Mouse (Mus musculus) forebrain, embryonic 13.5 days (tissue): Measurements from ENCODE around the gene Cmtm7. TPM values are rescaled to one million over a fixed set of nuclear protein-coding genes. Genes with fewer than 3 reads are reported as not detected.

Source experiments
- ATAC-seq: fragments of 200-750 bp; cut with Nextera tagmentation; 2 replicates; pipeline ENCODE4 v1.8.0; 2017
- H3K27ac ChIP-seq: fragments of 300-500 bp; sonication (generic); 2 replicates; pipeline ENCODE4 v1.5.1; 2015; ENCODE audit warnings: inconsistent platforms, mild to moderate bottlenecking, moderate library complexity
- H3K27me3 ChIP-seq: fragments of 300-500 bp; sonication (generic); 2 replicates; pipeline ENCODE4 v1.6.1; 2015; ENCODE audit warnings: mild to moderate bottlenecking, inconsistent platforms
- H3K36me3 ChIP-seq: fragments of 300-500 bp; sonication (generic); 2 replicates; pipeline ENCODE4 v1.6.1; 2015; ENCODE audit warnings: mild to moderate bottlenecking, inconsistent platforms; ENCODE audit not compliant: poor library complexity, severe bottlenecking
- H3K4me1 ChIP-seq: fragments of 300-500 bp; sonication (generic); 2 replicates; pipeline ENCODE4 v1.6.1; 2015; ENCODE audit warnings: inconsistent platforms
- H3K4me2 ChIP-seq: fragments of 300-500 bp; sonication (generic); 2 replicates; pipeline ENCODE4 v1.6.1; 2015; ENCODE audit warnings: inconsistent platforms, mild to moderate bottlenecking, moderate library complexity
- H3K4me3 ChIP-seq: fragments of 300-500 bp; sonication (generic); 2 replicates; pipeline ENCODE4 v1.5.1; 2015; ENCODE audit warnings: mild to moderate bottlenecking, inconsistent platforms
- H3K9ac ChIP-seq: fragments of 300-500 bp; sonication (generic); 2 replicates; pipeline ENCODE4 v1.6.1; 2015; ENCODE audit warnings: mild to moderate bottlenecking, inconsistent platforms
- H3K9me3 ChIP-seq: fragments of 300-500 bp; sonication (generic); replicated peaks from 2 replicates; pipeline ENCODE4 v1.6.1; 2016; ENCODE audit warnings: inconsistent platforms
- WGBS: fragments of 180-500 bp; shearing (Covaris S2); methylation state at CpG from one replicate; pipeline ENCODE4 v1.1.7; 2015; 5-methylcytosine and 5-hydroxymethylcytosine counted together
- polyA plus RNA-seq: library from polyadenylated mRNA; unstranded; fragments of >200 nt; fragmentation: Nextera tagmentation; extraction: Ambion mirVana; gene quantifications from 2 replicates; pipeline ENCODE4 v1.2.1, GENCODE M21; 2015

Gene Cmtm7
- polyA plus RNA-seq, 1 experiment from 2014 or later: 25.7 TPM

DNA sequence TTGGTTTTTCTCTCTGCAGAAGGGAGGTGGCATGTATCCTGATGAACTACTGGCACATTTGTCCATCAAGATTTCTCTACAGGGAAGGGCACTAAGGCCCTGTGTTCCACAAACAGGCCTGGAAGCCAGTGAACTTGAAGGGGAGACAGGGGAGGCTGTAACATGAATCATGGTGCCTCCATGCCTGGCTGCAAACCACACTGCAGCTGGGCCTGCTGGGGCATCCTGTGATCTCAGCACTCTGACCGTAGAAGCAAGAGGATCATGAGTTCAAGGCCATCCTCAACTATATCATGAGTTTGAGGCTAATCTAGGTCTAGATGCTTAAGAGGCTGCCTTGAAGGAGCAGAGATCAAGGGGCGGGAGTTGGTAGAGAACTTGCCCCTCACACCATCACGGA lies 5.3 kb downstream of the Cmtm7 start:
- peaks cover 19% of the 10 kb centered on the region for H3K4me1 ChIP-seq
- H3K9ac ChIP-seq: no peak overlapping the region
- no peak overlapping the region for H3K4me3 ChIP-seq
- peaks cover 7% of the 10 kb centered on the region; the same call in 1 of the 2 replicates for H3K36me3 ChIP-seq
- H3K27me3 ChIP-seq: 0 out of 2 replicates have a peak, but pooled peaks cover 4% of the 10 kb centered on the region
- no peak overlapping the region for H3K27ac ChIP-seq
- H3K9me3 ChIP-seq: no peaks in the 10 kb centered on the region
- no peak overlapping the region for H3K4me2 ChIP-seq
- no peak for ATAC-seq
- WGBS: 95% methylated on average over 3 of the region's 3 CpGs

DNA sequence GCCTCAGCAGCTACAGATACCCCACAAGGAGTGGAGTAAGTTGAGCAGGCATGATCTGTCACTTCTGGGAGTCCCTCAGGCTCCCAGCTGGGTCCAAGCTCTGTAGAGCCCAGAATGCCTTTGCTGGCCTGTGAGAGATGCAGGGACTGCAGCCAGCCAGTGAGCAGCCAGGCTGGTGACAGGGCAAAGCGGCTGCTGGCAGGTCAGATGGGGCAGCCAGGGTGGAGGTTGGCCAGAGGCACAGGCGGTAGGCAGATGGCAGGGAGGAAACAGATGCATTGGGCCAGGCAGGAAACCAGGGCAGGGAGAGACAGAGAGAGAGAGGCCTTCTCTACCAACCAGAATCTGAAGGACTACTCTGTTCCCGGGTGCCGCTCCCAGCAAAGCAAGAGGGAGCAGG lies 6.4 kb downstream of the Cmtm7 start:
- H3K36me3 ChIP-seq: peaks cover 7% of the 10 kb centered on the region; the same call in 1 of the 2 replicates
- no peak overlapping the region for H3K4me2 ChIP-seq
- peak overlapping the region; percentile 6; the same call in 1 of the 2 replicates for H3K9ac ChIP-seq
- peaks cover 9% of the 10 kb centered on the region; the same call in 1 of the 2 replicates for H3K4me1 ChIP-seq
- no peak overlapping the region for H3K4me3 ChIP-seq
- 74% methylated on average over 4 of the region's 4 CpGs for WGBS
- H3K9me3 ChIP-seq: no peaks in the 10 kb centered on the region
- peak; percentile 44; the same call in 1 of the 2 replicates for ATAC-seq
- no peak overlapping the region for H3K27ac ChIP-seq
- H3K27me3 ChIP-seq: 0 out of 2 replicates have a peak, but pooled peaks cover 4% of the 10 kb centered on the region

DNA sequence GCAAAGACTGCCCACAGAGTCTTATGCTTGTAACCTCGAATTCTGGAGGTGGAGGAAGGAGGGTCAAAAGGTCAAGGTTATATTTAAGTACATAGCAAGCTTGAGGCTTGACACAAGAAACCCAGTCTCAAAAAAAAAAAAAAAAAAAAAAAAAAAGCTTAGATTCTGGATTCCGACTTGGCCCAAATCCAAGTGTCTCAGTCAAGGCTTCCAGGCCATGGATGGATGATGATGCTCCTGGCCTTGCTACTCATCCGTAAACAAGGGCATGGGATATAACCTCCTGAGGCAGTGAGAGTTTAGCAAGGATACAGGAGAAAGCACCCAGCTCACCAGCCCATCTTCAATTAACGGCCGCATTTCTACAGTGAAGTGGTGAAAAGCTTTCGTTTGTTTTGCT lies 7.0 kb downstream of the Cmtm7 start:
- 89% methylated on average over 6 of the region's 6 CpGs for WGBS
- Histone ChIP-seq H3K27me3 (0 out of 2 replicates have a peak, but pooled peaks cover under 1% of the 10 kb centered on the region), H3K9me3 (no peaks in the 10 kb centered on the region), H3K9ac (no peak overlapping the region), H3K4me3 (no peak overlapping the region), H3K4me2 (no peak overlapping the region), H3K4me1 (0 out of 2 replicates have a peak, but pooled peaks cover 4% of the 10 kb centered on the region), H3K36me3 (peaks cover 7% of the 10 kb centered on the region; the same call in 1 of the 2 replicates), H3K27ac (no peak overlapping the region)
- no peak for ATAC-seq

DNA sequence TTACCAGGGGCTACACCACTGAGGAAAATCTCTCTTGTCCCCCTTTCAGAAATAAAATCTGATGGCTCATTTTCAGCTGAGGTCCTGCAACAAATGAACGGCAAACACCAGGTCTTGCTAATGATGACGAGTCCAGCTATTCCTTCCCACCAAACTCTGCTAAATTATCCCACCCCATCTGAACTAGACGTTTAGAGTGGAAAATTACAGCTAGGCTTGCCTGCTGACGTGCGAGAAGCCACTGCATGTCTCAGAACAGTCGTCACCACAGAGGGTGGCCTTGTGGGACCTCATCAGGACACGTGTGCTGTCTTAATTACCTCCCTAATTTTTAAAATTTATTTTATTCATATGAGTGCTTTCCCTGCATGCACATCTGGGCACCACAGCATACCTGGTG lies 10.1 kb downstream of the Cmtm7 start:
- H3K4me3 ChIP-seq: no peak overlapping the region
- no peak overlapping the region for H3K27ac ChIP-seq
- ATAC-seq: no peak
- H3K4me1 ChIP-seq: peaks cover 20% of the 10 kb centered on the region
- H3K9me3 ChIP-seq: no peaks in the 10 kb centered on the region
- H3K4me2 ChIP-seq: no peak overlapping the region
- 88% methylated on average over 7 of the region's 7 CpGs for WGBS
- H3K27me3 ChIP-seq: no peaks in the 10 kb centered on the region
- H3K36me3 ChIP-seq: peaks cover 7% of the 10 kb centered on the region; the same call in 1 of the 2 replicates
- H3K9ac ChIP-seq: no peak overlapping the region

DNA sequence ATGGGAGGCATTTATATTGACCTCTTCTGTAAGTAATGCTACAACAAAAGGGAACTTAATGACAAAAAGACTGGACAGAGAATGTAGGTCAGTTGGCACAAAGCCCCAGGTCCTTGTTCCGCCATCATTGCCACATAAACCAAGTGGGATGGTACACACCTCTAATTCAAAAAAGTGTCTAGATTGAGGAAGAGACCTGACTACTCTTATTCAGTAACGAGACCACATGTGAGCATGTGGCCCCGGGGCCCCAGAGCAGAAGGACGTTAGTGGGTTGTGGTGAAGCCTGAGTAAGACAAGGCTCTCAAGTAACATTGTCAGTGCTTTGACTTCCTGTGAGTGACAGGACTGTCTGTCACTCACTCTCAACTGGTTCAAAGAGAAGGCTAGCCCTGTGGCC lies 11.4 kb downstream of the Cmtm7 start:
- no peak overlapping the region for H3K9ac ChIP-seq
- H3K4me3 ChIP-seq: no peak overlapping the region
- H3K4me1 ChIP-seq: peaks cover 22% of the 10 kb centered on the region
- peaks cover 7% of the 10 kb centered on the region; the same call in 1 of the 2 replicates for H3K36me3 ChIP-seq
- WGBS: 84% methylated on average over 4 of the region's 4 CpGs
- no peaks in the 10 kb centered on the region for H3K27me3 ChIP-seq
- no peak overlapping the region for H3K27ac ChIP-seq
- no peak for ATAC-seq
- no peaks in the 10 kb centered on the region for H3K9me3 ChIP-seq
- H3K4me2 ChIP-seq: no peak overlapping the region

DNA sequence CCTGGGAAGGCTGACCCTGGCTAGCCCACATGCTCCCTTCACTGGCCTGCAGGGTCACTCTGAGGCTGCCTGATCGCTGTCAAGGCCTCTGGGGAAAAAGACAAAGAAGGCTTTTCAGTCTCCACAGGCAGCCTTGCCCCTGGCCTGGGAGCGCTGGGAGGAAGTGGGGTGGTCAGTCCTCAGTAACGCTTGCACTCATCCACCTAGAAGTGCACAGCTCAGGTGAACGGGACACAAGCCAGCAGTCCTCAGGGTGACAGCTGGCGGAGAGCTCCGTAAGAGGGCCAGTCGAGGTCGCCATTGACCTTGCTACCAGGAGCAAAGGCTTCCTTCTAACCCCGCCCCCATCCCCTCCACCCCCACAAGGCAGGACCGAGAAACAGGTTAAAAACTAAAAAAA lies 13.6 kb downstream of the Cmtm7 start:
- no peak for ATAC-seq
- Histone ChIP-seq H3K4me3 (no peak overlapping the region), H3K9me3 (no peaks in the 10 kb centered on the region), H3K27ac (no peak overlapping the region), H3K4me2 (no peak overlapping the region), H3K27me3 (no peaks in the 10 kb centered on the region), H3K9ac (no peak overlapping the region), H3K36me3 (peaks cover 7% of the 10 kb centered on the region; the same call in 1 of the 2 replicates), H3K4me1 (peaks cover 19% of the 10 kb centered on the region)
- WGBS: 57% methylated on average over 10 of the region's 10 CpGs

DNA sequence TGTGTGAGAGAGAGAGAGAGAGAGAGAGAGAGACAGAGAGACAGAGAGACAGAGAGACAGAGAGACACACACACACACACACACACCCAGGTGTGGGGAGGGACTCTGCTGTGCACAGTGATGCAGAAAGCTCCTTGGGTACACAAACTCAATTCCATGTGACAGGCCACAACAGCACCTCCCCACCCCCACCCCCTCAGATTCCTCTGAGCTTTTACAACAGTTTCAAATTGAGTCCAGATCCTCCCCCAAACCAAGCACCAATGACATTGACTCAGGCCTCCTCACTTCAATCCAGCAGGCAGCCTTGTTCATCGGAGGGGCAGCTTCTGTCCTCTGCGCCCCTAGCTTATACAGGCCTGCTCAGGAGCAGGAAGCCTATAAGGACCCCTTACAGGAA lies 14.1 kb downstream of the Cmtm7 start:
- no peak for ATAC-seq
- Histone ChIP-seq H3K9me3 (no peaks in the 10 kb centered on the region), H3K9ac (no peak overlapping the region), H3K27me3 (no peaks in the 10 kb centered on the region), H3K4me3 (no peak overlapping the region), H3K36me3 (peaks cover 7% of the 10 kb centered on the region; the same call in 1 of the 2 replicates), H3K27ac (peak overlapping the region; percentile 61; the same call in 1 of the 2 replicates), H3K4me2 (no peak overlapping the region), H3K4me1 (peaks cover 19% of the 10 kb centered on the region)
- WGBS: 89% methylated on average over 2 of the region's 2 CpGs

DNA sequence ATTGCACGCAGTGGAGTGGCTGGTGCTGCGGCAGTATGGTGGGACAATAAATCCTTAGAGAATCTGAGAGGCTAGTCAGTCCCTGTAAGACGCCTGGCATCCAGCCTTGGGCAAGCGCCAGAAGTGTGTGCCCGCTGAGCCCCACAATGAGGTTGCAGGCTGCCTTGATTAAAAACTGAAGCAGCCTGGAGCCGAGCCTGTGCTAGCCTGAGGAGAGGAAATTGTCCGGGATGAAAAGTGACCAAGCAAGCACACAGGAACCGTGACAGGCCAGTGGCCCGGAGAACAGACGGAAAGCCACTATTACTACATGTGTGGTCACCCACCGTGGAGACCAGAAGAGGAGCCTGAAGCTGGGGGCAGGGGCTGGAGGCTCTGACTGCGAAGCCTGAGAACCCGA lies 14.6 kb downstream of the Cmtm7 start:
- Histone ChIP-seq H3K4me3 (no peak overlapping the region), H3K4me1 (peaks cover 19% of the 10 kb centered on the region), H3K36me3 (0 out of 2 replicates have a peak, but pooled peaks cover 2% of the 10 kb centered on the region), H3K9me3 (no peaks in the 10 kb centered on the region), H3K27ac (peak overlapping the region; percentile 61), H3K27me3 (no peaks in the 10 kb centered on the region), H3K9ac (no peak overlapping the region), H3K4me2 (no peak overlapping the region)
- peak; percentile 84 for ATAC-seq
- WGBS: 41% methylated on average over 13 of the region's 13 CpGs

DNA sequence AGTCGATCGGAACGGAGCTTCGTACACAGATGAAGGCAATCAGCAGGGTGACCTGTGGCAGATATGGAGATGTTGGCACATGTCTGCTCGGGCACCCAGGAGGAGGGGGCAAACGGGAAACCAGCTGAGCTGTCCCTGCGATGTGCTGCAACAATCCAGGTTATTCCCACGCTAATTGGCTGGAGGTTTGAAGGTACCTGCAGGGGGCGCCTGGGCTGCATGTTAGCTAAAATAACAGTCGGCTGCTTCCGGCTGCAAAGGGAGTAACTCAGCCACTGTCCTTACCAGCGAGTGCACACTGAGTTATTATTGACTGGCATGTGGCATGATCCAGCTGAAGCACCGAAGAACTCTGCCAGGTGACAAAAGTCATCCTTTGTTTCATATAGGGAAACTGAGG lies 18.3 kb downstream of the Cmtm7 start:
- Histone ChIP-seq H3K9ac (no peak overlapping the region), H3K4me2 (no peak overlapping the region), H3K36me3 (no peaks in the 10 kb centered on the region), H3K4me1 (peaks cover 24% of the 10 kb centered on the region), H3K4me3 (no peak overlapping the region), H3K27ac (no peak overlapping the region), H3K27me3 (no peaks in the 10 kb centered on the region), H3K9me3 (no peaks in the 10 kb centered on the region)
- 62% methylated on average over 13 of the region's 13 CpGs for WGBS
- ATAC-seq: no peak

DNA sequence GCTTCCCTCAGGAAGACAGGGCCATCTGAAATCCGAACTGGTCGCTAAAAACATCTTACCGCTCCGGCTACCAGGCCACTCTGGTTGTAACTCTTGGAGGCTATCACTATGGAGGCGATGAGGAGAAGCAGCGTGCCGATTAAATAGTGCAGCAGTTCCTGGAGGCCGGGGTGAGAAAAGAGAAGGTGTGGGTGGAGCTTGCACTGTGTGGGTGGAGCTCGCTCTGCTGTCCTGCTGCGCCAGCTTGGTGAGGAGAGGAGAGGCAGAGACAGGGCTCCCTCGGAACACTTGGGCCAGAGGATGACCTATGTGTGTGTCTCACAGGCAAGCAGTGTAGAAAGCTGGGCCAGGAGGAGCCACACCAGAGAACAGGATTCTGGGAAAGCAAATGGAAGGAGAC lies 19.8 kb downstream of the Cmtm7 start:
- Histone ChIP-seq H3K36me3 (no peaks in the 10 kb centered on the region), H3K4me3 (no peak overlapping the region), H3K27ac (no peak overlapping the region), H3K9ac (no peak overlapping the region), H3K4me2 (no peak overlapping the region), H3K27me3 (no peaks in the 10 kb centered on the region), H3K4me1 (peaks cover 11% of the 10 kb centered on the region; the same call in 1 of the 2 replicates), H3K9me3 (no peaks in the 10 kb centered on the region)
- ATAC-seq: no peak
- WGBS: 75% methylated on average over 11 of the region's 11 CpGs

DNA sequence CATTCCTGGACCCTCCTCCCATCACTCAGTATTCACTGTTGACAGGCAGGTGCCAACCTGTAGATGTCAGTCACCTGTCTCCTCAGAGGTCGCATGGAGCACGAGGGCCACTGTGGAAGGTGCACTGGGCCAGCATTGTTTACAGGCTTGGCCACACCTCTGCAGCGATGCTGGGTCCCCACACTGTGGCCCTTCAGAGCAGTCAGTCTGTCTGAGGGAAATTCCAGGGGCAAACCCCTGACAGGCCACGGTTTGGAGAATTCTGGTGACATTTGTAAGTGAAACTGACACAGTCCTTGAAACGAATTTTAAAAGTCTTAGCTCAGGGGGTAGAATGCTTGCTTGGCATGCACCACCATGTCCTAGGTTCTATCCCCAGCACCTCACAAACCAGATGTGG lies 21.3 kb downstream of the Cmtm7 start:
- no peak for ATAC-seq
- Histone ChIP-seq H3K4me2 (no peak overlapping the region), H3K4me1 (peaks cover 6% of the 10 kb centered on the region; the same call in 1 of the 2 replicates), H3K4me3 (no peak overlapping the region), H3K9me3 (no peaks in the 10 kb centered on the region), H3K36me3 (no peaks in the 10 kb centered on the region), H3K27ac (no peak overlapping the region), H3K9ac (no peak overlapping the region), H3K27me3 (no peaks in the 10 kb centered on the region)
- WGBS: 81% methylated on average over 5 of the region's 5 CpGs

DNA sequence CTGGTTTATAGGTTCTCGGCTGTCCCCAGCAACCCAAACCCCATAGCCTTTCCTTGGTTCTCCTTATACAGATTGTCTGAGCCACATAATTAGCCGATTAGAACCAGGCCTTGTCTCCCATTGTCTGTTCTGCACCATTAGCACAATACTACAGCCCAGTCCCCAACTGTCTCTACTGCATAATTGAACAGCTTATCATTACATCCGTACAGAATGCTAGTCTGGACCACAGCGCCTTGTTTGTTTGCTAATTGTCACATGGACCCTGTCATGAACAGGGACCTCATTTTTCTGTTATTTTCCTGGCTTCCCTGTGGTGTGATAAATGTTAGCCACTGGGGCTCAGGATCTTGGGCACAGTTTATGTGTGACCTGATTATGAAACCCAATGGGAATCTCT lies 21.8 kb downstream of the Cmtm7 start:
- Histone ChIP-seq H3K27ac (no peak overlapping the region), H3K36me3 (no peaks in the 10 kb centered on the region), H3K4me2 (no peak overlapping the region), H3K9ac (no peak overlapping the region), H3K27me3 (no peaks in the 10 kb centered on the region), H3K4me1 (peaks cover 6% of the 10 kb centered on the region; the same call in 1 of the 2 replicates), H3K9me3 (no peaks in the 10 kb centered on the region), H3K4me3 (no peak overlapping the region)
- WGBS: 46% methylated on average over 4 of the region's 4 CpGs
- no peak; the same call in 1 of the 2 replicates for ATAC-seq

DNA sequence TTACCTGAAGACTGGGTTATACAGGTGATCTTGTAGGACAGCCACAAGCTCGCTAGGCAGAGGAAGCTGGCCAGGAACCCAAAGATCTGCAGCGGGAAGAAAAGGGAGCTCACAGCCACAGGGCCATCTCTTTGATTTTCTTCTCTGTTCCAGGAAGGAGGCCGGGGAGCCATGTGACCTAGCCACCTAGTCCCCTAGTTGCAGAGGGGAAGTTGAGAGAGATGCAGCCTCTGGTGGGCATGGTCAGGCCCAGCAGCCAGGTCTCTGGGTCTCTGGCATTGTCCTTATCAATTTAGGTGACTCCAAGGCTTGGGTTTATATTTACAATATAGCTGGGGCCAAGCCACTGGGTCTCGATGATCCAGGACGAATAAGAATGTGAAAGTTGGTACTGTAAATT lies 22.9 kb downstream of the Cmtm7 start:
- H3K9me3 ChIP-seq: no peaks in the 10 kb centered on the region
- no peak overlapping the region for H3K27ac ChIP-seq
- H3K27me3 ChIP-seq: no peaks in the 10 kb centered on the region
- 93% methylated on average over 5 of the region's 5 CpGs for WGBS
- H3K4me1 ChIP-seq: peaks cover 6% of the 10 kb centered on the region; the same call in 1 of the 2 replicates
- no peaks in the 10 kb centered on the region for H3K36me3 ChIP-seq
- no peak for ATAC-seq
- H3K4me3 ChIP-seq: no peak overlapping the region
- H3K4me2 ChIP-seq: no peak overlapping the region
- H3K9ac ChIP-seq: no peak overlapping the region
